Mouse (Mus musculus) embryo, embryonic 10 days (tissue): ENCODE data around the gene Cnnm2.
"Not testable (repeated sequence)": the region's sequence is repeated elsewhere in the genome, so short reads cannot be mapped to it uniquely, and the experiment has no call there.

Experiments
- DNase-seq: peaks from one replicate; pipeline ENCODE4 v3.0.0-alpha.2; 2015; ENCODE audit warnings: low spot score

Gene Cnnm2

GRCm38 (mm10) chr19:46761247-46761946 is at the start of gene Cnnm2:
Gene Cnnm2 (plus strand): TSS chr19:46761596.
- peak; percentile 100 for DNase-seq

GRCm38 (mm10) chr19:46714234-46714633 is 47.2 kb upstream of the Cnnm2 start:
- DNase-seq: no peak

DNA sequence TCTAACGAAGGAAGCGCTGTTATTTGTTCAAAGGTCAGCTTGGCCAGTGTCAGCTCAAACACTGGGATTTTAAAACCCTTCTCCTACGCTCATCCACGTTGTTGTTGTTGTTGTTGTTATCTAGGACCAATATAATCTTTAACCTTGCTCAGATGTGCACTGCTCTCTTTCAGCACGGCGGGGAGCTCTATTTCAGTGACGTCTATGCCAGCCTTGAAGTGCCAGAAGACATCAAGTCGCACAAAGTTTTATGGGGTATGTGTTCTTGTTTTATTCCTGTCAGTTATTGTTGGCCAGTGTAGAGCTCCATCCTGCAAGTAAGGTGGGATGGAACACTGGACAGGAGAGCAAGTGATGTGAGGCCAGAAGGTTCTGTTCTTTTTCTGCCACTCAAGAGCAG is 46.4 kb upstream of the Cnnm2 start:
- no peak for DNase-seq

DNA sequence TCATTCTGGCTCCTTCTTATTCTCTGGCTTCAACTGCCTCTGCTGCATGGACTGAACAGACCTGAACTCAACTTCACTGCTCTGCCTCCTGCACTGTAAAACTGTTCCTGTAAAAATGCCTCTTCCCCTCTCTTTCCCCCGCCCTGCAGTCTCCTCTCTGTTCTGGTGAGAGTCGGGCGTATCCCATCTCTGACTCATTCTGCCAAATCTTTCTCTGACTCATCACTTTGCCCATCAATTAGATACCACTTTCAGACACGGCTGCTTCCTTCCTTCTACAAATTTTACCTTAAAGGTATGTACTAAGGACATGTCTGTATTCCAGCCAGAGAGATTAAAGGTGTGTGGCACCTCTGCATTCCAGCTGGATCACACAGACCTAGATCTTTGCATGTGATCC is 43.2 kb upstream of the Cnnm2 start:
- DNase-seq: no peak

DNA sequence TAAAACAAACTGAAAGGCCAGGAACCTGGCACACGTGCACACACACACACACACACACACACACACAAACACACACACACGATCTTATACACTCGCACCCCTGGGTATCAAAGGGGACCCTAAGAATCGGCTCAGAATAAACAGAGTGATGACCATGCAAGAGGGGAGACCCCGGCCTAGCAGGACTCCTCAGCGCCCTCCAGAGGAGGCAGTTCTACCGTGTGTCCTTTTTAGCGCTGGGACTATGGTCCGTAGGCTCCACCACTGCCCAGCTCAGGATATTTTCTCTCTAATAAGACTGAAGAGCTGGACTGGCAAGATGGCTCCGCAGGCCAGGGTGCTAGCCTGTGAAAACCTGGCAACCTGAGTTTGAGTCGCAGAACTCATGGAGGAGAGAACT is 37.0 kb upstream of the Cnnm2 start:
- no peak for DNase-seq

DNA sequence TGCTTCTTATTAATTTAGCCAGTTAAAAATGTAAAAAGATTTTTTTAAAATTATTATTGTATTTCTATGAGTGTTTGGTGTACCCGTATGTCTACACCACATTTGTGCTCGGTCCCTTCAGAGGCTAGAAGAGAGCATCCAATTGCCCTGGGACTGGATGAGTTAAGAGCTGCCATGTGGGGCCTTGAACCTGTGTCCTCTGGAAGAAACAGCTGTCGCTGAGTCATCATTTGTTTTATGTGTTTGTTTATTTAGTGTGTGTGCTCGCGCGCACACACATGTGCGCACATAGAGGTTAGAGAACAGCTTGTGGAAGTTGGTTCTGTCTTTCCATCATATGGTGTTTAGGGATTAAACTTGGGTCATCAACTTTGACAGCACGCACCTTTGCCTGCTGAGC is 35.3 kb upstream of the Cnnm2 start:
- no peak for DNase-seq

GRCm38 (mm10) chr19:46727140-46727736 is 34.2 kb upstream of the Cnnm2 start:
- DNase-seq: peak; percentile 74

DNA sequence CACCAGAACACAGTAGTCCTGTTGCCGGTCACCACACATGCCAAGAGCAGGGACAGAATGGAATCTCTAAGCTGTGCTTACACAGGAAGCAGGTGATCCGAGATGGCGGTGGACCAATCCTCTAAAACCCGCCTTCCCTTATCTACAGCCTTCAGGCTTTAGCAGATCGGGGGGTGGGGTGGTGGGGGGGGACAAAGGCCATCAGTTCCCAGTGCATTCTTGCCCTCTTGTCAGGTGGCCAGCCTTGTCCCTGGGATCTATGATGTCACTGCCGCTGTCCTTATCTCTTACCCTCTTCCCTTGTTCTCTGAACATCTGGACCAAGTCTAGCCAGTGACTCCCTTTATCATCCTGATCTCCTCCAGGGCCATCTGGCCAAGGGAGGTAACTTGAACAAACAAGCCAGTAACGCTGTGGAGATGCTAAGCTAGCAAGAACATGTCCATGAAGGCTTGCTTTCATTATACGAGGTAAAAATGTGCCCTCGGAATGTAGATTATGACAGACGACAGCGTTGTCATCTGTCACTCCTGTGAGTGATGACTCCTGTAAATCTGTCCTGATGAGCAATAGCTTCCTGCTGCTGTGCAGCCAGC is 33.4 kb upstream of the Cnnm2 start:
- DNase-seq: no peak

DNA sequence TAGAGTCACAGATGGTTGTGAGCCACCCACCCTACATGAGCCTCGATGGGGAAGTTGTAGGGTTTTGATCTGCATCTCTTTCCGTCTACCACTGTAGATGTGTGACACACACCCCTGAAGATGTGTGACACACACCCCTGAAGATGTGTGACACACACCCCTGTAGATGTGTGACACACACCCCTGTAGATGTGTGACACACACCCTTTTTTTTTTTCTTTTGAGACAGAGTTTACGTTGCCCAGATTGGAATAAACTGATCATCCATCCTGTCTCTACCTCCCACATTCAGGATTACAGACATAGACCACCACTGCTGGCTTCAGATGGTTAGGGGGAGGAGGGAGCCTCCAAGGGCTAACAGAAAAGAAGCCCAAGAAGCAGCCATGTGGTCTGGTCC is 32.5 kb upstream of the Cnnm2 start:
- no peak for DNase-seq

GRCm38 (mm10) chr19:46731351-46731750 is 30.0 kb upstream of the Cnnm2 start:
- DNase-seq: no peak

DNA sequence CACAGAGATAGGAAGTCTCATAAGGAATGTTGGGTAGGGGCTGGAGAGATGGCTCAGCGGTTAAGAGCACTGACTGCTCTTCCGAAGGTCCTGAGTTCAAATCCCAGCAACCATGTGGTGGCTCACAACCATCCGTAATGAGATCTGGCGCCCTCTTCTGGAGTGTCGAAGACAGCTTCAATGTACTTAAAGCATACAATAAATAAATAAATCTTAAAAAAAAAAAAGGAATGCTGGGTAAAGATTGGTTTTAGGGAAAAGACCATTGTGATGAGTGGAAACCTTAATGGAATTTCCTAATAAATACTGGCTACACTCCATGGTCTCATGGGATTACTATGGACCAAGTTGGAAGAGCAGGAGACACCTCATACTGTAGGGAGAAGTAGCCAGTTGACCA is 28.7 kb upstream of the Cnnm2 start:
- not testable (repeated sequence) for DNase-seq

DNA sequence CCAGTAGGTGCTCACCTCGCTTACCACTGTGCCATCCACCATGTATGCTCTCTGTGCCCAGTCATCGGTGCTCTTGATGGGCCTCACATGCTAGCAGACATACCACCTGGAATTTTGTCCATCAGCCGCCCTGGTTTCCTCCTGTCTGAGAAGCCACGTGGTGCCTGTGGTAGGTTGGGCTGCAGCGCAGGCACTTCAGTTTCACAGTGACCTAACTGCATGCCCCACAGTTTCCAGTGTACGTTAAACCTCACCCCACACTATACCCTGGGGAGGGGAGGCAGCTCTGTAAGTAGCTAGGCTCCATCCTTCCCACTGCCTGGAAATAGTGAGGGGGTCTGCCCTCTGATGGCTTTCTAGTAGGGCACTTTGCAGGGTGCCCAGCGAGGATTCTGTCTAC is 27.8 kb upstream of the Cnnm2 start:
- DNase-seq: no peak

DNA sequence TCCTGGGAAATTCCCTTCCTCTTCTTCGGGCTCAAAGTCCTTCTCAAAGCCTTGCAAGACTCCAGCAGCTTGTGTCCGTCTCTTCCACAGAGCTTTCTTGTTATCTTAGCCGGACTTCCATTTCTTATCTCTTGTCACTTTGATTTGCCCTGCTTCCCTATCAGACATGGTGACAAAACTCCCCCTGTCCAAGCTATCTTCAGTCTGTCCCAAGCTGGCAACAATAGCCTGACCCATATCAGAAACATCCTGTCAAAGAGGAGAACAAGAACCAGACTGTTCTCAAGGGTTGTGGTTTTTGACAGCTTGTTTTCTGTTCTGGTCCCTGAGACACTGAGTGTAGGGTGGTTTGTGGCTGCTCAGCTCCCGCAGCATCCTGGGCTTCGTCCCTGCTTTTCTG is 26.2 kb upstream of the Cnnm2 start:
- DNase-seq: no peak

DNA sequence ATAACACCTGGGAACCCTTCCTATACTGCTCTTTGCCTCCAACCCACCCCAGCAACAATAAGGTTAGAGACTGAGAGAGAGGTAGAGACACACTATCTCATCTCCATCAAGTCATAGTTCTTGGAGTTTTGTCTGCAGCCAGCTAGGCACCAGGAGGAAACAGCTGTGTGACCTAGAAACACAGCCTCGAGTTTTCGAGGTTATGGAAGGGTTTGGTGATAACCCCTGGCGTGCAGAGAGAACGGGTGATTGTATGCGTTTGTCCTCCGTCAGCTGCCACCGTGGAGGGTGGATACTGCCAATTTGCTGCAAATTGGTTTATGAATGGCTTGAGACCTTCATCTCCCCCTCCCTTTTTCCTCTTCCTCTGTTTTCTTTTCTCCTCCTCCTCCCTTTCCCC is 24.3 kb upstream of the Cnnm2 start:
- DNase-seq: no peak

DNA sequence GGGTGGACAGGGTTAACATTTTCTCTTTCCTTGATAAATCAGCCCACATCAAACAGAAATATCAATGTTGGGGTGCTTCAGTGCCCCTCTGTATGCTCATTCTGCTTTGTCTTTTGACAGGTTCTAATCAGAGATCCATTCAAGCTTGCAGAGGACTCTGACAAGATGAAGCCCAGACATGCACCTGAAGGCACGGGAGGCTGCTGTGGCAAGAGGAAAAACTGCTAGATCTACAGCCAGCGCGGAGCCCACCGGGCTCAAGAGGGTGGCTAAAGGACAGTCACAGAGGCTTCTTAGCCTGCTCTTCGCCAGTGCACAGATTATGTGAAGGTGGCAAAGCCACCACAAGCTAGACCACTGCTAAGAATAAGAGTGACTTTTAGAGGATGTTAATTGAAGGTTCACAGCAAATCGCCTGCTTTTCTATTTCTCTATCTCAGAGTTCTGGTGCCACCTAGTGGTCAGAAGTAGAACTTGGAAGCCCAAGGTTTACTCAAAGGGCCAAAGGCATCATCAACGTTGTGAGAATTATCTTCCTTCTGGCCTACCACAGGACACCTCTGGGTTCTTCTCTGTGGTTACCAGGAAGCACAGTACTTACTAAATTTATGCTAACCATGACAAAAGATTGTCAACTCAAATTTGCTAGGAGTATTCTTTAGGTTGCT is 20.9 kb upstream of the Cnnm2 start:
- DNase-seq: peak; percentile 84

DNA sequence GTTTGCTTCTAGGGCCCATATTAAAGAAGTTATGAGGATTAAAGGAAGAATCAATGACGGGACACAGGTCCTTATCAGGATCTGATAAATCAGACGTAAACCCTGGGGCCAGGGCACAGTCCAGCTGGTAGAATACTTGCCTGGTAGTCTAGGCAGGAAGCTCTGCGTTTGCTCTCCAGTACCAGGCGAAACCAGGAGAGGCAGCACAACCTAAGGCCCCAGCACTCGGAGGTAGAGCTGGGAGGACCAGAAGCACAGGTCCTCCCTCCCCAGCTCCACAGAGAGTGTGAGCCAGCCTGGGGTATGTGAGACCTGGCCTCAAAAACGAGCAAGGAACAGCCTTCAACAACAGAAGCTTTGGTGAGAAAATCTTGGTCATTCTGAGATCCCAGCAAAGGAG is 19.8 kb upstream of the Cnnm2 start:
- no peak for DNase-seq

GRCm38 (mm10) chr19:46744681-46745080 is 16.7 kb upstream of the Cnnm2 start:
- DNase-seq: no peak

DNA sequence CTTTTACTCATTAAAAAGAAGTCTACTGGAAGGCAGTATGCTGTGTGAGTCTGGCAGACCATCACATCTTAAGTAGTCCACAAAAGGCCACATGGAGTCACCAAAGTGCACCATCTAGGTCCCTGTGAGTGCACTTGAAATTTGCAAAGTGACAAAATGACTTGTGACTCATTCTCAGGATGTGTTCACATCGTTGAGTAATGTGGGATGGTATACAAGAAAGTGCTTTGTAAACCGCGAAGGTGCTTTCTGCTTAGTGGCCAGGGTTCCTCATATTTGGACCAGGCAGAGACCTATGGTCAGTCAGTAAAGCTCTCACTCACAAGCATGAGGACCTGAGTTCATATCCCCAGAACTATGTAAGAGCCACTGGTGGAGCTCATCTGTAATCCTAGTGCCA is 13.6 kb upstream of the Cnnm2 start:
- DNase-seq: no peak

GRCm38 (mm10) chr19:46752235-46752634 is 9.2 kb upstream of the Cnnm2 start:
- DNase-seq: no peak

GRCm38 (mm10) chr19:46755066-46755465 is 6.3 kb upstream of the Cnnm2 start:
- peak; percentile 26 for DNase-seq

GRCm38 (mm10) chr19:46756221-46756620 is 5.2 kb upstream of the Cnnm2 start:
- no peak for DNase-seq

DNA sequence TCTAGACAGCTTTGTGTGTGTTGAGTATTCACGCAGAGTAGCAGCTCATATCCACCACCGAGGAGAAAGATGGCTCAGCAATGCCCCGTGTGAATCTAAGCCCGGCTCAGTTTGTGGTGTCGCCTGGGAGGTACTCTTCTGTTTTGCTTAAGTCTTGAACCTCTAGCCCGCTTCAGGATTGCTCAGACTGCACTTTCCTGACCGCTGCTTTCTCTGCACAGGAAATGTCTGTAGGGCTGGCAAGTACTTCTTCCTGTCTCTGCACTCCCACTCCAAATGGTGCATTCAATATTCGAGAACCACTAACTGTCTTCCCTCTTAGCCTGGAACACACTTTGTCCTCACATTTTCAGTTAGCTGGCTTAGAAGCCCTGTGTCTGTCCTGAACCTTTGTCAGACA is 2.3 kb upstream of the Cnnm2 start:
- no peak for DNase-seq

DNA sequence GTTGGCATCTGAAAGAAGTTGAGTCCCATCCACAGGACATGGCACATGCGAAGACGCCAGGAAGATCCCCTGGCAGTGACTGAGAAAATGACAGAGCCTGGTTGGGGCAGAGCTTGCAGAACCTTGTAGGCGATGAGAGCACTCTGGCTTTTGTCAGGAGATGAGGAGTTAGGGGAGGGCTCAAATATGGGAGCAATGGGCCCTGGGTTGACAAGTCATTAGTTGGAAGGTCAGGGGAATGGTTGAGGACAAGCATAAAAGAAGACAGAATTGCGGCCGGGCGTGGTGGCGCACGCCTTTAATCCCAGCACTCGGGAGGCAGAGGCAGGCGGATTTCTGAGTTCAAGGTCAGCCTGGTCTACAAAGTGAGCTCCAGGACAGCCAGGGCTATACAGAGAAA is 1.5 kb upstream of the Cnnm2 start:
- DNase-seq: not testable (repeated sequence)
